Mouse (Mus musculus) olfactory bulb, adult 2 months (tissue): ENCODE data around the gene Tmem132e.

Experiments
- CTCF ChIP-seq: fragments of 200-500 bp; IDR thresholded peaks from 2 replicates; pipeline ENCODE4 v1.5.1; 2012; ENCODE audit warnings: low read depth, mild to moderate bottlenecking, low read length, moderate library complexity; ENCODE audit not compliant: insufficient read depth
- POLR2A ChIP-seq: fragments of 200-500 bp; IDR thresholded peaks from 2 replicates; pipeline ENCODE4 v1.6.1; 2012; ENCODE audit warnings: mild to moderate bottlenecking, low read depth, low read length, moderate library complexity; ENCODE audit not compliant: insufficient read depth

DNA sequence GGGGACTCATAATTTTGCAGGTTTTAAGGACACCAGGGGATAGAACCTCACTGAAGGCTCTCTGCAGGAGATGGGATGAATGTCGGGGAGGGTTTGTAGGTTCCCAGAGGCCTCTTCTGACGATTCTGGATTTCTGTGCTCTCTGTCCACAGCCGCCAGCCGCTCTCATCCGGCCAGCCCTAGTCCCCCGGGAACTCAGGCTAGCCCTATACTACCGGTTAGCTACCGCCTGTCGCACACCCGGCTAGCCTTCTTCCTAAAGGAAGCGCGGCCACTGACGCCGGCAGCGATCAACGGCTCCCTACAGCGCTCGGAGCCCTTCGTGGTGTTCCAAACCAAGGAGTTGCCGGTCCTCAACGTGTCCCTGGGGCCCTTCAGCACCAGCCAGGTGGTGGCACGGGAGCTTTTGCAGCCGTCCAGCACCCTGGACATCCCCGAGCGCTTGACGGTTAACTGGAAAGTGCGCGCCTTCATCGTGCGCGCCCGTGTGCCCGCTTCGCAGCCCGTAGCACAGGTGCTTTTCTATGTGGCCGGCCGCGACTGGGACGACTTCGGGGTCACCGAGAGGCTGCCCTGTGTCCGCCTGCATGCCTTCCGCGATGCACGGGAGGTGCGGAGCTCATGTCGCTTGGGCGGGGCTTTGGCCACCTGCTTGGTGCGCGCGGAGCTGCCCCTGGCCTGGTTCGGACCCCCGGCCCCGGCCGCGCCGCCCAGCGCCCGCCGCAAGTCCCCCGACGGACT, 45.6 kb downstream of the Tmem132e start:
- TF ChIP-seq POLR2A, result no peak
- TF ChIP-seq CTCF, result no peak
